Mouse (Mus musculus) spleen, adult 2 months (tissue): ENCODE data around the gene Prkcg.

Experiments
- CTCF ChIP-seq: fragments of 200-500 bp; IDR thresholded peaks from 2 replicates; pipeline ENCODE4 v1.5.1; 2011; ENCODE audit warnings: mild to moderate bottlenecking, inconsistent platforms; ENCODE audit not compliant: insufficient read depth, insufficient read length, insufficient replicate concordance; ENCODE audit errors: extremely low read depth
- POLR2A ChIP-seq: fragments of 200-500 bp; IDR thresholded peaks from 2 replicates; pipeline ENCODE4 v1.6.1; 2011; ENCODE audit warnings: low read depth, low read length, inconsistent platforms

DNA sequence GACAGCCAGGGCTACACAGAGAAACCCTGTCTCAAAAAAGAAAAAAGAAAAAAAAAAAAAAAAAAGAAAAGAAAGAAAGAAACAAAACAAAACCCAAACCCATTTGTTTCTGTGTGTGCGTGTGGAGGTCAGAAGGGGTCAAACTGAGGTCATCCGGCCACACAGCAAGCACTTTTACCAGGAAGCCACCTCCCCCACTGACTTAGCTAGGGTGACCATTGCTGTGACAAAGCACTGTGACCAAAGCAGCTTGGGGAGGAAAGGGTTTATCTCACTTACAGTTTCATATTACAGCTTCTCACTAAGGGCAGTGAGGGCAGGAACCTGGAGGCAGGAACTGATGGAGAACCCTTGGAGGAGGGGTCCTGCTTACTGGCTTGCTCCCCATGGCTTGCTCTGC lies 83.4 kb downstream of the Prkcg start:
- TF ChIP-seq POLR2A, result no peak
- no peak for TF ChIP-seq CTCF
